Mouse (Mus musculus) embryonic fibroblast, embryonic 13.5 days (primary cell): Measurements from ENCODE around the gene Dapl1.

Source experiments
- CTCF ChIP-seq: IDR thresholded peaks from 2 replicates; pipeline ENCODE4 v1.5.1; 2011; ENCODE audit warnings: mild to moderate bottlenecking, control low read depth, low read length, moderate library complexity, borderline replicate concordance; ENCODE audit not compliant: insufficient read depth
- POLR2A ChIP-seq: IDR thresholded peaks from 2 replicates; pipeline ENCODE4 v1.6.1; 2011; ENCODE audit warnings: low read depth, mild to moderate bottlenecking, control low read depth, low read length, moderate library complexity

DNA sequence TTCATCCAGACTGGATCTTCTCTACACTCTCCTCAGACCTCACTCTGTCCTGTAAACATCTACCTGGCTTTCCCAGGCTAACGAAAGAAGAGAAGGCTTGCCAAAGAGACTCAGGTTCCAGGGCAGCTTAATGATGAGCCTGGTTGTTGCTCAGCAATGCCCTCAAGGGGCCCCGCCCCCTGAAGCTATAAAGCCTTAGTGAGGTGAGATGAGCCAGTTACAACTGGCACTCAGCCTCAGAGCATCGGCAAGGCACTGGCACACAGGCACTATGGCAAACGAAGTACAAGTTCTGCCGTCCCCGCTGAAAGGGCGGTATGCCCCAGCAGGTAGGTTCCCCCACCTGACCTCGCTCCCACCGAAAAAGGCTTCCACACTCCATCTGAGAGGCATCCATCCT, at the start of gene Dapl1:
- TF ChIP-seq CTCF (no peak), POLR2A (no peak)
